Mouse (Mus musculus) hindbrain, embryonic 13.5 days (tissue): ENCODE measurements around the gene Arih1. TPM values are rescaled to one million over a fixed set of nuclear protein-coding genes. Genes with fewer than 3 reads are reported as not detected.

Source experiments
- ATAC-seq: fragments of 200-750 bp; cut with Nextera tagmentation; 2 replicates; pipeline ENCODE4 v1.8.0; 2017; ENCODE audit warnings: moderate TSS enrichment; ENCODE audit not compliant: low FRiP score
- H3K27ac ChIP-seq: fragments of 300-500 bp; sonication (generic); 2 replicates; pipeline ENCODE4 v1.5.1; 2015; ENCODE audit warnings: inconsistent platforms, mild to moderate bottlenecking, moderate library complexity
- H3K27me3 ChIP-seq: fragments of 300-500 bp; sonication (generic); 2 replicates; pipeline ENCODE4 v1.6.1; 2015; ENCODE audit warnings: mild to moderate bottlenecking, inconsistent platforms
- H3K36me3 ChIP-seq: fragments of 300-500 bp; sonication (generic); 2 replicates; pipeline ENCODE4 v1.6.1; 2015; ENCODE audit warnings: mild to moderate bottlenecking, inconsistent platforms
- H3K4me1 ChIP-seq: fragments of 300-500 bp; sonication (generic); replicated peaks from 2 replicates; pipeline ENCODE4 v1.6.1; 2015; ENCODE audit warnings: inconsistent platforms
- H3K4me2 ChIP-seq: fragments of 300-500 bp; sonication (generic); 2 replicates; pipeline ENCODE4 v1.6.1; 2015; ENCODE audit warnings: inconsistent platforms, mild to moderate bottlenecking, moderate library complexity
- H3K4me3 ChIP-seq: fragments of 300-500 bp; sonication (generic); 2 replicates; pipeline ENCODE4 v1.5.1; 2015; ENCODE audit warnings: mild to moderate bottlenecking, inconsistent platforms
- H3K9ac ChIP-seq: fragments of 300-500 bp; sonication (generic); 2 replicates; pipeline ENCODE4 v1.6.1; 2015; ENCODE audit warnings: mild to moderate bottlenecking, inconsistent platforms
- H3K9me3 ChIP-seq: fragments of 300-500 bp; sonication (generic); 2 replicates; pipeline ENCODE4 v1.6.1; 2016; ENCODE audit warnings: inconsistent platforms
- WGBS: fragments of 180-500 bp; shearing (Covaris S2); methylation state at CpG from one replicate; pipeline ENCODE4 v1.1.7; 2015; 5-methylcytosine and 5-hydroxymethylcytosine counted together
- polyA plus RNA-seq: library from polyadenylated mRNA; unstranded; fragments of >200 nt; fragmentation: Nextera tagmentation; extraction: Ambion mirVana; gene quantifications from 2 replicates; pipeline ENCODE4 v1.2.1, GENCODE M21; 2015

Gene Arih1
- polyA plus RNA-seq, result 15.6 and 17.1 TPM in 2 replicates

DNA sequence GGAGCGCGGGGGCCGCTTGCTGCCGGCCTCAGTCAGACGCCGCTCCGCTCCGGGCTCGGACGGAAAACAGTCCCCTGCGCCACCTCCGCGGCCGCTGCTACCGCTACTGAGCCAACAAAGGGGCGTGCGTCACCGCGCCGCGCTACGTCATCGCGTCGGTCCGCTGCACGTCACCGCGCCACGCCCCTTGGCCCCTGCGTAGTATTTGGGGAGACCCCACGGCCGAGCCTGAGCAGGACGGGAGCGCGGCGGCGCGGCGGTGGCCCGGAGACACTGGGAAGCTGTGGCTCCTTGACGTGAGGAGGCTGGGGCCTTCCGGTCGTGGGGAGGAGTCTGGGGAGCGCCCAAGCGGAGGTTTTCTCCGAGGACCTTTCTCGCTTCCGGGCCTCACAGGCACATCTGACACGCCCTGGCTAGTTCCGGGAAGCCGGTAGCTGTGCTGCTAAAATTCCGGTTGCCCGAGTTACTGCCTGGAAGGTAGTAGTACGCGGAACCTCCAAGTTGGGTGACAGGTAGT is at the start of gene Arih1:
Gene Arih1 (minus strand): TSS at position 70 of the 517 bp plus-strand sequence.
- Histone ChIP-seq H3K4me1 (peaks cover 22% of the 10 kb centered on the region), H3K36me3 (no peaks in the 10 kb centered on the region), H3K9ac (peak within 1 kb of the TSS; percentile 98), H3K4me3 (peak within 1 kb of the TSS; percentile 99), H3K27me3 (no peaks in the 10 kb centered on the region), H3K27ac (peak within 1 kb of the TSS; percentile 100), H3K4me2 (peak within 1 kb of the TSS; percentile 95), H3K9me3 (no peaks in the 10 kb centered on the region)
- ATAC-seq, result peak; percentile 99
- WGBS, result under 1% methylated on average over 51 of the region's 56 CpGs

DNA sequence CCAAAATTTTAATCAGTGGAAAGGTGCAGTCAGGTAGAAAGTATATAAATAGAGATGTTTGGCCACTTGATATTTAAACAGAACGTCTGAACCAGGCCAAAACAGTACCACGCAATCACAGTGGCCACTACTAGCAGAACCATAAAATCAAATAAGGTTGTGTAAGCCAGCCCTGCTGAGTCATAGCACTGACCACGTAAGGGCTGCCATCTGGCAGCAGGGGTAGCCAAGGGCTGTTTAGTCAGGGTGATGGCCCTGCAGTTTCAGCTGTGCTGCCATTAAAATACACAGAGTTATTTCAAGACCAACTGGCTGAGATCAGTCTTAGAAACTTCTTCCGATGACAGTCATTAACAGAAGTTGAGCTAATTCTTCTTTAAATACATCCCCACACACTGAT is 47.5 kb upstream of the Arih1 start:
- no peak overlapping the region for H3K4me2 ChIP-seq
- WGBS, result 77% methylated on average over 4 of the region's 4 CpGs
- peaks cover 9% of the 10 kb centered on the region; the same call in 1 of the 2 replicates for H3K27me3 ChIP-seq
- H3K4me1 ChIP-seq, result peaks cover 1% of the 10 kb centered on the region
- no peak for ATAC-seq
- H3K27ac ChIP-seq, result no peak overlapping the region
- H3K9me3 ChIP-seq, result no peaks in the 10 kb centered on the region
- H3K4me3 ChIP-seq, result no peak overlapping the region
- no peaks in the 10 kb centered on the region for H3K36me3 ChIP-seq
- H3K9ac ChIP-seq, result no peak overlapping the region

DNA sequence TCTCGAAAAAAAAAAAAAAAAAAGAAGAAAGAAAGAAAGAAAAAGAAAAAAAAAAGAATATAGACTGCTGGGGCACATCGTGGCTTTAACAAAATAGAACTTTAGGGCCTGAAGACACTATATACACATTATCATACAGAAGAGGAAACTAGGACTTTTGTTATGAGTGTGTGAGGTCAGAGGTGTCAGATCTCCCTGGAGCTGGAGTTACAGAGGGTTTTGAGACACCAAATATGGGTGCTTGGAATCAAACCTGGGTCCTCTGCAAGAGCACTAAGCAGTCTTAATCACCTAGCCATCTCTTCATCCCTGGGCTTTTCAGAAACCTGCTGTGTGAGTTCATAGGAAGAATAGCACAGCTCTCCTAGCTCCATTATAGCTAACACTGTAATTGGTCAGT is 47.0 kb upstream of the Arih1 start:
- 53% methylated on average over 2 of the region's 2 CpGs for WGBS
- H3K36me3 ChIP-seq, result no peaks in the 10 kb centered on the region
- no peak overlapping the region for H3K27ac ChIP-seq
- H3K27me3 ChIP-seq, result peaks cover 9% of the 10 kb centered on the region; the same call in 1 of the 2 replicates
- no peak for ATAC-seq
- no peak overlapping the region for H3K4me3 ChIP-seq
- H3K4me2 ChIP-seq, result no peak overlapping the region
- no peak overlapping the region for H3K9ac ChIP-seq
- H3K9me3 ChIP-seq, result no peaks in the 10 kb centered on the region
- no peaks in the 10 kb centered on the region for H3K4me1 ChIP-seq

DNA sequence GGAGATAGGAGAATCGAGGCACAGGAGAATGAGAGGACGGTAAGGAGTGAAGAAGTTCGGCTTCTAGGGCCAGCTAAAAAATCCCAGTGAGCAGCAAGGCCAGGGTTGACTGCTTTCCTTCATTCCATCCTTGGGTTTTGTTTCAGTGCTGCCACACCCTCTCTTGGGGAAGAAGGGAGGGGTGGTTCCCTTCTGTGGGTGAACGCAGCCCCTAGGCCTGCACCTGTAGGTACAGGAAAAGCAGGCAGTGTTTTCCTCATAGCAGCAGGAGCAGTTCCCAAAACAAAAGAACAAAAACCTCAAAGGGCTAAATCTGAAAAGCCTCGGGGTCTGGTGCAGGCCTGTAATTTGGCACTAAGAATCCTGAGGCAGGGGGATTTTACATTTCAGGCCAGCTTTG is 45.2 kb upstream of the Arih1 start:
- no peaks in the 10 kb centered on the region for H3K36me3 ChIP-seq
- H3K9ac ChIP-seq, result no peak overlapping the region
- no peaks in the 10 kb centered on the region for H3K9me3 ChIP-seq
- no peak overlapping the region for H3K27ac ChIP-seq
- H3K4me3 ChIP-seq, result no peak overlapping the region
- no peak for ATAC-seq
- no peaks in the 10 kb centered on the region for H3K27me3 ChIP-seq
- WGBS, result 38% methylated on average over 5 of the region's 5 CpGs
- H3K4me1 ChIP-seq, result no peaks in the 10 kb centered on the region
- no peak overlapping the region for H3K4me2 ChIP-seq

DNA sequence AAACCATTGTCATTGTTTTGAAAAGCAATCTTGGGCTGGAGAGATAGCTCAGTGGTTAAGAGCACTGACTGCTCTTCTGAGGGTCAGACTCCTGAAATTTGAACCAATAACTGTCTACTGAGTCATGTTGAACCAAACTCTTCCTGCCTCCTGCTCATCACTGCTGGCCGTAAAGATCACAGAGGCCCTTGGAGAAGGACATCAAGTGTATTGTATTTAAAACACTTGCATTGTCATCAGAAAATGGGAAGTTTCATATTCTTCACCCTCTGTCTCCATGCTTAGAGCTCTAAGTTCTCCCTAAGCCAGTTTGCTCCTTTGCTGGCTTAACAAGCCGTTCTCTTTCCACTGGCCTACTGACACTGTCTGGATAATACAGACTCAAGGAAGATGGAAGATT is 41.9 kb upstream of the Arih1 start:
- WGBS, result 94% methylated on average over 2 of the region's 2 CpGs

DNA sequence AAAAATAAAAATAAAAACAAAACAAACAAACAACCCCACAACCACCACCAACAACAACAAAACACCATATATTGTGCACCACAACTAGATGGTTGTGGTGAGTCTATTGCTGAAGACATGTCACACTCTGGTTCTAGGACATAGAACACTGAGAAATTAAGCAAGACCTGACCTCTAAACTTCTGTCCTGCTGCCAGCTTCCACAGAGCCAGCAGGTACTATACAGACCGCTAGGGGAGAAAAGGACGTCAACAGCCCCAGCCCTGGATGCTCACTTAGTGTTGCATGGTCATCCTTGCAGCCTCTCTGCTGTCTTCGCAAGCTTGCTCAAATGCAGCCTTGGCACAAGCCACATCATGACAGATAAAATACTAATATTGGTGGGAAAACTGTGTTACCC is 41.2 kb upstream of the Arih1 start:
- Histone ChIP-seq H3K27me3 (no peaks in the 10 kb centered on the region), H3K36me3 (no peaks in the 10 kb centered on the region), H3K4me1 (no peaks in the 10 kb centered on the region), H3K27ac (no peak overlapping the region), H3K4me2 (no peak overlapping the region), H3K4me3 (no peak overlapping the region), H3K9ac (no peak overlapping the region), H3K9me3 (no peaks in the 10 kb centered on the region)
- 90% methylated on average over 3 of the region's 3 CpGs for WGBS
- ATAC-seq, result no peak

More for the DNA sequence above, 41.9 kb upstream of the Arih1 start:
- Histone ChIP-seq H3K9ac (no peak overlapping the region), H3K27me3 (no peaks in the 10 kb centered on the region), H3K36me3 (no peaks in the 10 kb centered on the region), H3K4me3 (no peak overlapping the region), H3K4me2 (no peak overlapping the region), H3K27ac (no peak overlapping the region), H3K4me1 (no peaks in the 10 kb centered on the region), H3K9me3 (no peaks in the 10 kb centered on the region)
- no peak for ATAC-seq

DNA sequence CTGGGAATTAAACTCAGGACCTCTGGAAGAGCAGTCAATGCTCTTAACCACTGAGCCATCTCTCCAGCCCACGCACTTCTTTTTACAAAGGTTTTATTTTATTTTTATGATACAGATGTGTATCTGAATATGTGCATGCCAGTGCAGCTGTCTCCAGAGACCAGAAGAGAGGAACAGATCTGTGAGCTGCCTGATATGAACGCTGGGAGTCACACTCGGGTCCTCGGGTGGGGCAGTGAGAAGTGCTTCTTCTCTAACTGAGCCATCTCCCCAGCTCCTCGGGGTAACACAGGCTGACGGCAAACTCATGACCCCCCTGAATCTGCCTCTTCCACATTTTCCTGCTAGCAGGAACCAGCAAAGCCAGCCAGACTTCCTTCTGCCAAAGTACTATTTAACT is 40.3 kb upstream of the Arih1 start:
- no peaks in the 10 kb centered on the region for H3K4me1 ChIP-seq
- ATAC-seq, result no peak
- WGBS, result 83% methylated on average over 6 of the region's 6 CpGs
- H3K27me3 ChIP-seq, result no peaks in the 10 kb centered on the region
- no peak overlapping the region for H3K27ac ChIP-seq
- no peak overlapping the region for H3K4me3 ChIP-seq
- H3K9me3 ChIP-seq, result no peaks in the 10 kb centered on the region
- H3K4me2 ChIP-seq, result no peak overlapping the region
- H3K9ac ChIP-seq, result no peak overlapping the region
- H3K36me3 ChIP-seq, result no peaks in the 10 kb centered on the region

DNA sequence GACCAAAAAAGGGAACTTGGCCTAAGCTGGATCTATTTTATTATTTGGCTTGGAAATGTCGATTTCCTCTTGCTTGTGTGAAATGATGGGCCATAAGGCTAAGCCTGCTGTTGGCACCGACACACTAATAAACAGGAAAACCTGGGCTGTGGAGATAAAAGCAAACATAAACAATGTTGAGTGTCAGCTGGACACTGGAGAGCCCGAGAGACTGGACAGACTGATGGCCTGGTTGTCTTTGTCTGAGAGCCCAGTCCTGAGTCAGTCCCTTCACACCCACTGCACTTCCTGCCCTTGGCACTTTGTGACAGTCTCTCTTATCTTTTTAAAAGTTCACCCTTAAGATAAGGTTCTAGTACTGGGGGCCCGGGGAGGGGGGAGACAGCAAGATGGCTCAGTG is 36.5 kb upstream of the Arih1 start:
- H3K27ac ChIP-seq, result no peak overlapping the region
- ATAC-seq, result no peak
- no peak overlapping the region for H3K4me2 ChIP-seq
- H3K4me3 ChIP-seq, result no peak overlapping the region
- H3K36me3 ChIP-seq, result no peaks in the 10 kb centered on the region
- H3K9ac ChIP-seq, result no peak overlapping the region
- no peaks in the 10 kb centered on the region for H3K27me3 ChIP-seq
- 65% methylated on average over 4 of the region's 4 CpGs for WGBS
- H3K9me3 ChIP-seq, result no peaks in the 10 kb centered on the region
- H3K4me1 ChIP-seq, result no peaks in the 10 kb centered on the region

DNA sequence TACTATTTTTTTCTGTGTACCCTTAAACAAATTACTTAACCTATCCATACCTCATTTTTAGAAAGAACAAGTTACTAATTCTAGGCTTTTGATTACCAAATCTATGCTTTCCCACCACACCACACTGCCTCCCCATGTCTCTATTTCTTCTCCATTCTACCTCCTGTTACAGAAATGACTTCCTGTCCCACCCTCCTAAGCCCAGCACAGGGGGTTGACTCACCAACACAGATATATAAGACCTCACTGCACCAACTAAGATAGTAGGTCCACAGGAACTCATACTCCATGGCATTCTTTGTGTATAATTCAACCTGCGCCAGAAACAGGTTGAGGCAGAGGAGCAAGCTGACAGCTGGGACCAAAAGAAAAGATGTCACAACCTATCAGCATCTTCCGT is 33.0 kb upstream of the Arih1 start:
- Histone ChIP-seq H3K4me2 (no peak overlapping the region), H3K27ac (no peak overlapping the region), H3K9me3 (no peaks in the 10 kb centered on the region), H3K9ac (no peak overlapping the region), H3K4me3 (no peak overlapping the region), H3K4me1 (no peaks in the 10 kb centered on the region), H3K36me3 (no peaks in the 10 kb centered on the region), H3K27me3 (no peaks in the 10 kb centered on the region)
- no peak for ATAC-seq
- 96% methylated on average over 2 of the region's 2 CpGs for WGBS

DNA sequence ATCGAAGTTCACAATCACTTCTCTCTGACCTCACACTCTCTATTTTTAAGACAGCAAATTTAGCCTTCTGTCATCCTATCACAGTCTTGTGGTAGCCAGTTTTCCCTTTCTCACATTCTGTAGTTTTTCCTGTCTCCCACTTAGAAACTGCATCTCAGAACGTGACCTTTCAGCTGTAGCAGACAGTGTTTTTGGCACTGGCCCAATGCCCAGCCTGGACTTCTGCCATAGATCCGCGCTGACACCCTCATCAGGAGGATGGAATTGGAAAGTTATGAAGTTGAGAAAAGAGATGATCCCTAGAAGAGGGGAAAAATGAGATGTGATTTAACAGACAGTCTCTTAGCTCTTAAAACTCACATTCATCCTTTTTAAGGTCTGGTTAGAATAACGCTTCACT is 32.6 kb upstream of the Arih1 start:
- H3K27me3 ChIP-seq, result no peaks in the 10 kb centered on the region
- no peak overlapping the region for H3K4me2 ChIP-seq
- H3K9ac ChIP-seq, result no peak overlapping the region
- no peak overlapping the region for H3K27ac ChIP-seq
- H3K36me3 ChIP-seq, result no peaks in the 10 kb centered on the region
- ATAC-seq, result no peak
- no peaks in the 10 kb centered on the region for H3K4me1 ChIP-seq
- H3K9me3 ChIP-seq, result no peaks in the 10 kb centered on the region
- no peak overlapping the region for H3K4me3 ChIP-seq
- WGBS, result 79% methylated on average over 5 of the region's 5 CpGs

DNA sequence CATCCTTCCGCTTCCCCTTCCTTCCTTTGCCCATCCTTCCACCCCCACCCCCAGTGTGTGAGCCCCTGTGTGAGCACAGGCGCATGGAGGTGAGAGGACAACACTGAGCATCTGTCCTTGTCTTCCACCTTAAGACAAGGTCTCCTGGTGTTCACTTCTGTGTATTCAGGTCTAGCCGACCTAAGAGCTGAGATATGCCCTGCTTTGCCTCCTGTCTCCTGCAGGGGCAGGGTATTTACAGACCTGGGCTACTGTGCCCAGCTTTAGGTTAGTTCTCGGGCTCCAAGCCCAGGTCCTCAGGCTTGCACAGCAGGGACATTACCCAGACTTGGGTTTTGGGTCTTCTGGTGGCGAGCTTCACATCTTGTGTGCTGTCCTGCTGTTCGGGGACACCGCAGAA is 30.7 kb upstream of the Arih1 start:
- H3K27me3 ChIP-seq, result no peaks in the 10 kb centered on the region
- WGBS, result 60% methylated on average over 7 of the region's 7 CpGs

DNA sequence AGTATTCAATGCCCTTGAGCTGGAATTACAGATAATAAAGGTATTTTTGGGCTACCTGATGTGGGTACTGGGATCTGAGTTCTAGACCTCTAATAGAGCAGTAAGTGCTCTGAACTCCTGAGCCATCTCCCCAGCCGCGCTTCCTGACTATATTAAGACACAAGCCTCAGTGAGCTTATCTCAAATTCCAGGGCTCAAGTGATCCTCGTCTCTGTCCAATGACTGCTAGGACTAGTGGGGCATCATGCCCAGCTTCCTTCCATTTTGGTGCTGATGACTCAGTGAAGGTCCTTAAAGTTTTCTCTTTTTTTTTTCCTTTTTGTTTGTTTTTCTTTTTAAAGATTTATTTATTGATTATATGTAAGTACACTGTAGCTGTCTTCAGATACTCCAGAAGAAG is 28.7 kb upstream of the Arih1 start:
- no peak for ATAC-seq
- 77% methylated on average over 3 of the region's 3 CpGs for WGBS
- Histone ChIP-seq H3K4me1 (no peaks in the 10 kb centered on the region), H3K9me3 (no peaks in the 10 kb centered on the region), H3K9ac (no peak overlapping the region), H3K4me2 (no peak overlapping the region), H3K27me3 (no peaks in the 10 kb centered on the region), H3K36me3 (no peaks in the 10 kb centered on the region), H3K27ac (no peak overlapping the region), H3K4me3 (no peak overlapping the region)

More for the DNA sequence above, 30.7 kb upstream of the Arih1 start:
- H3K4me1 ChIP-seq, result no peaks in the 10 kb centered on the region
- H3K36me3 ChIP-seq, result no peaks in the 10 kb centered on the region
- H3K4me2 ChIP-seq, result no peak overlapping the region
- H3K27ac ChIP-seq, result no peak overlapping the region
- no peak for ATAC-seq
- no peak overlapping the region for H3K4me3 ChIP-seq
- H3K9ac ChIP-seq, result no peak overlapping the region
- H3K9me3 ChIP-seq, result no peaks in the 10 kb centered on the region

DNA sequence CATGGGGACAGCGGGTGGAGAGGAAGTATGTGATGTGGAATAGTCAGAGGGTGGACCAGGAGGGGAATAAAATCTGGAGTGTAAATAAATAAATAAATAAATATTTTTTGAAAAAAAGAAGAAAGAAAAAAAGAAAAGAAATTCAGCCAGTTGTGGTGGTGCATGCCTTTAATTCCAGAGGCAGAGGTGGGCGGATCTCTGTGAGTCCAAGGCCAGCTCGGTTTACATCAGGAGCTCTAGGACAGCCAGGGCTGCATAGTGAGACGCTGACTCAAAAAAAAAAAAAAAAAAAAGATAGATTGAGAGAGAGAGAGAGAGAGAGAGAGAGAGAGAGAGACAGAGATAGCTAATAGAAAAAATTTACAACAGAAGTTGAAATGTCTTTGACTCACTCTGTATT is 26.0 kb upstream of the Arih1 start:
- no peaks in the 10 kb centered on the region for H3K4me1 ChIP-seq
- no peaks in the 10 kb centered on the region for H3K27me3 ChIP-seq
- no peak overlapping the region for H3K4me3 ChIP-seq
- no peaks in the 10 kb centered on the region for H3K9me3 ChIP-seq
- H3K36me3 ChIP-seq, result no peaks in the 10 kb centered on the region
- ATAC-seq, result no peak
- H3K4me2 ChIP-seq, result no peak overlapping the region
- H3K9ac ChIP-seq, result no peak overlapping the region
- WGBS, result 65% methylated on average over 4 of the region's 4 CpGs
- H3K27ac ChIP-seq, result no peak overlapping the region
